Mouse (Mus musculus) spleen, adult 2 months (tissue): ENCODE data around the gene Card9.

Experiments used
- CTCF ChIP-seq: fragments of 200-500 bp; IDR thresholded peaks from 2 replicates; pipeline ENCODE4 v1.5.1; 2011; ENCODE audit warnings: mild to moderate bottlenecking, inconsistent platforms; ENCODE audit not compliant: insufficient read depth, insufficient read length, insufficient replicate concordance; ENCODE audit errors: extremely low read depth
- POLR2A ChIP-seq: fragments of 200-500 bp; IDR thresholded peaks from 2 replicates; pipeline ENCODE4 v1.6.1; 2011; ENCODE audit warnings: low read depth, low read length, inconsistent platforms

GRCm38 (mm10) chr2:26409362-26409761 lies 48.6 kb upstream of the Card9 start:
- TF ChIP-seq POLR2A (no peak), CTCF (no peak)
